Comparison of ENCODE assay signal across 9 mouse cellular contexts in genomic region chr17:34795633-34796032, GRCm38 (mm10). TPM values are rescaled to one million over a fixed set of nuclear protein-coding genes. Genes with fewer than 3 reads are reported as not detected.
DNase-seq lines count a peak whose midpoint lies in the region; ATAC-seq and TF ChIP-seq lines count a peak whose summit lies in the region.
"Had no signal": no experiment of that assay in that cellular context is flagged by ENCODE, and none has a peak within 500 bp of the region (broad histone marks: within the 10 kb centered on the region; RNA-seq: fewer than 3 reads in every experiment).

No protein-coding gene starts in this region.

- H3K9ac ChIP-seq in kidney, embryonic 14.5 days (ENCODE audit: low read depth, low read length): no peak overlapping the region
- H3K9ac ChIP-seq in hindbrain, embryonic 13.5 days: no peak overlapping the region
- H3K9ac ChIP-seq: embryonic facial prominence, embryonic 15.5 days had no signal

- 0 out of 2 replicates have a peak, but pooled peaks have one; percentile 22 for TF ChIP-seq CTCF in olfactory bulb, adult 2 months (IDR thresholded peaks at IDR 0.05; ENCODE audit: insufficient read depth, low read depth, low read length)

- no peak overlapping the region for H3K4me3 ChIP-seq in kidney, embryonic 14.5 days (ENCODE audit: low read length)
- no peak overlapping the region for H3K4me3 ChIP-seq in olfactory bulb, adult 2 months (ENCODE audit: insufficient read depth, low read depth, low read length)
- no peak overlapping the region for H3K4me3 ChIP-seq in hindbrain, embryonic 13.5 days
- H3K4me3 ChIP-seq: embryonic facial prominence, embryonic 15.5 days had no signal

- no peak overlapping the region for H3K4me2 ChIP-seq in kidney, embryonic 14.5 days (replicated peaks; ENCODE audit: low read depth, low read length)
- H3K4me2 ChIP-seq in hindbrain, embryonic 13.5 days: no peak overlapping the region
- H3K4me2 ChIP-seq: embryonic facial prominence, embryonic 15.5 days had no signal

- DNase-seq in kidney, adult 18-20 months: peak; percentile 67
- peak; percentile 49 to 53 for DNase-seq in B cell, adult 2 months
- DNase-seq in WW6 (ENCODE audit: low read depth, low spot score): peak; percentile 24
- DNase-seq in cerebellum, postnatal 36 days: peak; percentile 53 to 57
- peak; percentile 73 for DNase-seq in kidney, postnatal 10 days

- no peaks in the 10 kb centered on the region for H3K9me3 ChIP-seq in kidney, embryonic 14.5 days (ENCODE audit: control insufficient read depth, low read length)
- 0 out of 2 replicates have a peak, but pooled peaks cover 4% of the 10 kb centered on the region for H3K9me3 ChIP-seq in hindbrain, embryonic 13.5 days
- H3K9me3 ChIP-seq: embryonic facial prominence, embryonic 15.5 days had no signal

- WGBS in kidney, embryonic 14.5 days: 66% methylated on average over 9 of the region's 9 CpGs
- 67% methylated on average over 9 of the region's 9 CpGs for WGBS in olfactory bulb, adult 2 months
- 67% methylated on average over 9 of the region's 9 CpGs for WGBS in hindbrain, embryonic 13.5 days

- no peak for TF ChIP-seq POLR2A in olfactory bulb, adult 2 months (IDR thresholded peaks at IDR 0.05; ENCODE audit: insufficient read depth, low read depth, low read length)

- no peak overlapping the region for H3K27ac ChIP-seq in kidney, embryonic 14.5 days (ENCODE audit: low read depth, low read length)
- H3K27ac ChIP-seq in olfactory bulb, adult 2 months (ENCODE audit: insufficient read depth, low read depth, low read length): no peak overlapping the region
- no peak overlapping the region for H3K27ac ChIP-seq in hindbrain, embryonic 13.5 days
- H3K27ac ChIP-seq: embryonic facial prominence, embryonic 15.5 days had no signal

- no peaks in the 10 kb centered on the region for H3K36me3 ChIP-seq in kidney, embryonic 14.5 days (ENCODE audit: control insufficient read depth, insufficient read depth, low read length)
- H3K36me3 ChIP-seq in hindbrain, embryonic 13.5 days: no peaks in the 10 kb centered on the region
- H3K36me3 ChIP-seq: embryonic facial prominence, embryonic 15.5 days had no signal

- no peaks in the 10 kb centered on the region for H3K27me3 ChIP-seq in kidney, embryonic 14.5 days (ENCODE audit: control insufficient read depth, insufficient read depth, low read length)
- H3K27me3 ChIP-seq in hindbrain, embryonic 13.5 days: no peaks in the 10 kb centered on the region
- H3K27me3 ChIP-seq: embryonic facial prominence, embryonic 15.5 days had no signal

- H3K4me1 ChIP-seq in kidney, embryonic 14.5 days (ENCODE audit: control insufficient read depth, insufficient read depth, low read length): no peaks in the 10 kb centered on the region
- H3K4me1 ChIP-seq in olfactory bulb, adult 2 months (ENCODE audit: control insufficient read depth, insufficient read depth, low read length): no peaks in the 10 kb centered on the region
- H3K4me1 ChIP-seq in hindbrain, embryonic 13.5 days (replicated peaks): no peaks in the 10 kb centered on the region
- H3K4me1 ChIP-seq: embryonic facial prominence, embryonic 15.5 days had no signal

- no peak for ATAC-seq in kidney, embryonic 14.5 days (ENCODE audit: low FRiP score, low TSS enrichment)
- ATAC-seq in hindbrain, embryonic 13.5 days (ENCODE audit: low FRiP score): no peak

RNA-seq across cellular contexts. Expression of gene Cyp21a1, which starts 8.7 kb away (rescaled TPM):
- polyA plus RNA-seq in kidney, embryonic 14.5 days (2014; fragmentation: Nextera tagmentation; extraction: Ambion mirVana): not detected in 2 replicates
- not detected in 2 replicates for polyA plus RNA-seq in olfactory bulb, adult 2 months (2012; ENCODE audit: insufficient read depth, insufficient read length, low replicate concordance, missing spikeins)
- polyA plus RNA-seq in hindbrain, embryonic 13.5 days (2015; fragmentation: Nextera tagmentation; extraction: Ambion mirVana): not detected in 2 replicates

RNA-seq across cellular contexts. Expression of gene Stk19, which starts 41.1 kb away (rescaled TPM):
- polyA plus RNA-seq in kidney, embryonic 14.5 days (2014; fragmentation: Nextera tagmentation; extraction: Ambion mirVana): 25.2 and 28.7 TPM in 2 replicates
- polyA plus RNA-seq in olfactory bulb, adult 2 months (2012; ENCODE audit: insufficient read depth, insufficient read length, low replicate concordance, missing spikeins): not detected in 2 replicates
- 36.5 and 40.5 TPM in 2 replicates for polyA plus RNA-seq in hindbrain, embryonic 13.5 days (2015; fragmentation: Nextera tagmentation; extraction: Ambion mirVana)

RNA-seq across cellular contexts. Expression of gene Dxo, which starts 41.2 kb away (rescaled TPM):
- polyA plus RNA-seq in kidney, embryonic 14.5 days (2014; fragmentation: Nextera tagmentation; extraction: Ambion mirVana): 55.7 and 66.4 TPM in 2 replicates
- polyA plus RNA-seq in olfactory bulb, adult 2 months (2012; ENCODE audit: insufficient read depth, insufficient read length, low replicate concordance, missing spikeins): not detected in 2 replicates
- 68.9 and 69.6 TPM in 2 replicates for polyA plus RNA-seq in hindbrain, embryonic 13.5 days (2015; fragmentation: Nextera tagmentation; extraction: Ambion mirVana)

RNA-seq across cellular contexts. Expression of gene C4b, which starts 52.0 kb away (rescaled TPM):
- not detected in 2 replicates for polyA plus RNA-seq in kidney, embryonic 14.5 days (2014; fragmentation: Nextera tagmentation; extraction: Ambion mirVana)
- not detected in 2 replicates for polyA plus RNA-seq in olfactory bulb, adult 2 months (2012; ENCODE audit: insufficient read depth, insufficient read length, low replicate concordance, missing spikeins)
- 0.09 TPM in 1 of 2 replicates, not detected in the other for polyA plus RNA-seq in hindbrain, embryonic 13.5 days (2015; fragmentation: Nextera tagmentation; extraction: Ambion mirVana)

RNA-seq across cellular contexts. Expression of gene Skiv2l, which starts 54.4 kb away (rescaled TPM):
- 22.8 and 45.9 TPM in 2 replicates for polyA plus RNA-seq in kidney, embryonic 14.5 days (2014; fragmentation: Nextera tagmentation; extraction: Ambion mirVana)
- not detected in 2 replicates for polyA plus RNA-seq in olfactory bulb, adult 2 months (2012; ENCODE audit: insufficient read depth, insufficient read length, low replicate concordance, missing spikeins)
- 54.1 and 60.4 TPM in 2 replicates for polyA plus RNA-seq in hindbrain, embryonic 13.5 days (2015; fragmentation: Nextera tagmentation; extraction: Ambion mirVana)

Comparison
In these comparisons a context has a peak if more than half of its experiments do, and no peak if none do; other contexts are left out.
1. RNA of gene Stk19, which starts 41.1 kb away (polyA plus RNA-seq): 36.5 to 40.5 TPM in hindbrain, embryonic 13.5 days and 25.2 to 28.7 TPM in kidney, embryonic 14.5 days; not detected in olfactory bulb, adult 2 months; every median in the first group is over 10 times any median in the second.
2. RNA of gene Dxo, which starts 41.2 kb away (polyA plus RNA-seq): 68.9 to 69.6 TPM in hindbrain, embryonic 13.5 days and 55.7 to 66.4 TPM in kidney, embryonic 14.5 days; not detected in olfactory bulb, adult 2 months; every median in the first group is over 10 times any median in the second.
3. Peak in every context shown above with its lines, with median percentiles within 50 percentile points of each other: DNase-seq.